Mouse (Mus musculus) lung, postnatal 25 days (tissue): ENCODE results near the gene Pitpnm3.
"Not testable (repeated sequence)": the region's sequence is repeated elsewhere in the genome, so short reads cannot be mapped to it uniquely, and the experiment has no call there.

Source experiments
- DNase-seq: peaks from one replicate; pipeline ENCODE4 v3.0.0; 2022; ENCODE audit warnings: low spot score

The Pitpnm3 gene

GRCm38 (mm10) chr11:72135383-72136158 lies at the start of gene Pitpnm3:
TSS of gene Pitpnm3 (minus strand) at chr11:72135778.
- DNase-seq, result peak; percentile 50

- DNase-seq, result no peak
Measured at GRCm38 (mm10) chr11:72184252-72184651, 48.7 kb upstream of the Pitpnm3 start.

GRCm38 (mm10) chr11:72181136-72181535 lies 45.6 kb upstream of the Pitpnm3 start:
- no peak for DNase-seq

GRCm38 (mm10) chr11:72180556-72180955 lies 45.0 kb upstream of the Pitpnm3 start:
- DNase-seq, result no peak

GRCm38 (mm10) chr11:72176553-72176952 lies 41.0 kb upstream of the Pitpnm3 start:
- no peak for DNase-seq

GRCm38 (mm10) chr11:72175966-72176365 lies 40.4 kb upstream of the Pitpnm3 start:
- no peak for DNase-seq

- DNase-seq, result no peak
Measured at GRCm38 (mm10) chr11:72174721-72175120, 39.1 kb upstream of the Pitpnm3 start.

- no peak for DNase-seq
Measured at GRCm38 (mm10) chr11:72173506-72173905, 37.9 kb upstream of the Pitpnm3 start.

GRCm38 (mm10) chr11:72171906-72172305 lies 36.3 kb upstream of the Pitpnm3 start:
- DNase-seq, result not testable (repeated sequence)

- no peak for DNase-seq
Measured at GRCm38 (mm10) chr11:72169871-72170270, 34.3 kb upstream of the Pitpnm3 start.

- no peak for DNase-seq
Measured at GRCm38 (mm10) chr11:72163198-72163597, 27.6 kb upstream of the Pitpnm3 start.

- DNase-seq, result no peak
Measured at GRCm38 (mm10) chr11:72156624-72157023, 21.0 kb upstream of the Pitpnm3 start.

GRCm38 (mm10) chr11:72155981-72156428 lies 20.4 kb upstream of the Pitpnm3 start:
- no peak for DNase-seq

GRCm38 (mm10) chr11:72155186-72155980 lies 19.8 kb upstream of the Pitpnm3 start:
- DNase-seq, result no peak

- DNase-seq, result peak; percentile 48
Measured at GRCm38 (mm10) chr11:72153122-72153862, 17.7 kb upstream of the Pitpnm3 start.

- peak; percentile 73 for DNase-seq
Measured at GRCm38 (mm10) chr11:72151120-72151519, 15.5 kb upstream of the Pitpnm3 start.

GRCm38 (mm10) chr11:72147910-72148309 lies 12.3 kb upstream of the Pitpnm3 start:
- no peak for DNase-seq

- no peak for DNase-seq
Measured at GRCm38 (mm10) chr11:72145877-72146248, 10.3 kb upstream of the Pitpnm3 start.

GRCm38 (mm10) chr11:72145182-72145876 lies 9.8 kb upstream of the Pitpnm3 start:
- DNase-seq, result peak; percentile 59

- peak; percentile 77 for DNase-seq
Measured at GRCm38 (mm10) chr11:72142889-72143288, 7.3 kb upstream of the Pitpnm3 start.

- no peak for DNase-seq
Measured at GRCm38 (mm10) chr11:72140198-72140597, 4.6 kb upstream of the Pitpnm3 start.
